Mouse (Mus musculus): ENCODE measurements around the gene Dcdc2c. TPM values are rescaled to one million over a fixed set of nuclear protein-coding genes. Genes with fewer than 3 reads are reported as not detected.

Dcdc2c gene
- polyA plus RNA-seq, 1 experiment from 2014 or later = not detected

GRCm38 (mm10) chr12:28429856-28430255 is 122.3 kb downstream of the Dcdc2c start:
- no peak for DNase-seq (ENCODE audit: low spot score)
- Histone ChIP-seq H3K4me3 (ENCODE audit: low read depth, low read length) (no peak overlapping the region), H3K27me3 (replicated peaks; ENCODE audit: control insufficient read depth, insufficient read depth, low read length) (no peaks in the 10 kb centered on the region), H3K4me2 (no peak overlapping the region), H3K4me1 (replicated peaks; ENCODE audit: control insufficient read depth, insufficient read depth, low read length) (no peaks in the 10 kb centered on the region), H3K27ac (ENCODE audit: low read depth, low read length) (no peak overlapping the region), H3K9ac (ENCODE audit: low read depth, low read length) (no peak overlapping the region), H3K9me3 (ENCODE audit: control insufficient read depth, low read length) (no peaks in the 10 kb centered on the region), H3K36me3 (ENCODE audit: control insufficient read depth, insufficient read depth, low read length) (no peaks in the 10 kb centered on the region)
- no peak for ATAC-seq (replicated peaks; ENCODE audit: low FRiP score)
- 86% methylated on average over 5 of the region's 5 CpGs for WGBS

DNA sequence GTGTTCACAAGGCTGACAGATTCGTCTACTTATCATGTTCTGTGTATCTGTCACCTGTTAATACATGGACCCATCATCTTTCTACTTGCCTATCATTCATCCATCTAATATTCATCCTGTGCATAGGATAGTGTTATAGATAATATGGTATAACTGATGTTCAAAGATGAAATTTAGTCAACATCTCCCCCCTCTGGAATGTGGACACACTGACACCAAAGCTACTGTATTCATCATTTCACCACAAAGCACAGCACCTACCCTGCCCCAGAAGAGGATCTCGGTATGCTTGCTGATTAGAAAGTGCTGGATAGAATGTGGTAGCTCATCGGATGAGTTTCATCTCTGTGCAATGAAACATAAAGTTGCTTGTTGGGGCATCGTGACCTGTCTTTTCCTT is 135.2 kb downstream of the Dcdc2c start:
- 78% methylated on average over 4 of the region's 4 CpGs for WGBS
- H3K9ac ChIP-seq (ENCODE audit: low read depth, low read length) = no peak overlapping the region
- DNase-seq (ENCODE audit: low spot score) = no peak
- no peak for ATAC-seq (replicated peaks; ENCODE audit: low FRiP score)
- H3K4me1 ChIP-seq (replicated peaks; ENCODE audit: control insufficient read depth, insufficient read depth, low read length) = no peaks in the 10 kb centered on the region
- H3K4me3 ChIP-seq (ENCODE audit: low read depth, low read length) = no peak overlapping the region
- H3K27ac ChIP-seq (ENCODE audit: low read depth, low read length) = no peak overlapping the region
- H3K9me3 ChIP-seq (ENCODE audit: control insufficient read depth, low read length) = no peaks in the 10 kb centered on the region
- no peak overlapping the region for H3K4me2 ChIP-seq
- no peaks in the 10 kb centered on the region for H3K27me3 ChIP-seq (replicated peaks; ENCODE audit: control insufficient read depth, insufficient read depth, low read length)
- H3K36me3 ChIP-seq (ENCODE audit: control insufficient read depth, insufficient read depth, low read length) = no peaks in the 10 kb centered on the region

GRCm38 (mm10) chr12:28407656-28408405 is 144.4 kb downstream of the Dcdc2c start:
- 77% methylated on average over 10 of the region's 10 CpGs for WGBS
- Histone ChIP-seq H3K27ac (ENCODE audit: low read depth, low read length) (no peak overlapping the region), H3K9ac (ENCODE audit: low read depth, low read length) (no peak overlapping the region), H3K4me2 (no peak overlapping the region), H3K4me3 (ENCODE audit: low read depth, low read length) (no peak overlapping the region), H3K4me1 (replicated peaks; ENCODE audit: control insufficient read depth, insufficient read depth, low read length) (no peaks in the 10 kb centered on the region), H3K36me3 (ENCODE audit: control insufficient read depth, insufficient read depth, low read length) (no peaks in the 10 kb centered on the region), H3K9me3 (ENCODE audit: control insufficient read depth, low read length) (no peaks in the 10 kb centered on the region; the same call in 1 of the 2 replicates), H3K27me3 (replicated peaks; ENCODE audit: control insufficient read depth, insufficient read depth, low read length) (no peaks in the 10 kb centered on the region)
- ATAC-seq (replicated peaks; ENCODE audit: low FRiP score) (no peak), DNase-seq (ENCODE audit: low spot score) (no peak)

DNA sequence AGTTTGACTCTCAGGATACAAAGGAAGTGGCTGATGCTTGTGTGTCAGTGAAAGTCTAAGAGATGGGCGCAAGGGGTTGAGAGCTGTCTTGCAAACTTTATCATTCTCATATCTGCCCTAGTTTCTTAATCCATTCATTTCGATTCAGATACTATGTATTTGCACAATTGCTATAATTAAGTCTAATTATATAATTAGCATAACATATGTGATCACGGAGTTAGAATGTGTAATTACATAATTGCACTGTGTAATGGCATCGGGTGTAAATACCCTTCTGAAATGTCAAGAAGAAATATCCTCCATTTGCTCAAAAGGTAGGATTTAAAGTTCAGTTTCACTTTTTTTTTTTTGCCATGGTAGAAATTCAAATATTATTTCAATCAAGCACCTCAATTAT is 149.9 kb downstream of the Dcdc2c start:
- no peaks in the 10 kb centered on the region for H3K4me1 ChIP-seq (replicated peaks; ENCODE audit: control insufficient read depth, insufficient read depth, low read length)
- ATAC-seq (replicated peaks; ENCODE audit: low FRiP score) (no peak), DNase-seq (ENCODE audit: low spot score) (no peak)
- H3K27ac ChIP-seq (ENCODE audit: low read depth, low read length) = no peak overlapping the region
- no peaks in the 10 kb centered on the region for H3K36me3 ChIP-seq (ENCODE audit: control insufficient read depth, insufficient read depth, low read length)
- no peaks in the 10 kb centered on the region for H3K9me3 ChIP-seq (ENCODE audit: control insufficient read depth, low read length)
- no peaks in the 10 kb centered on the region for H3K27me3 ChIP-seq (replicated peaks; ENCODE audit: control insufficient read depth, insufficient read depth, low read length)
- no peak overlapping the region for H3K4me3 ChIP-seq (ENCODE audit: low read depth, low read length)
- WGBS = 85% methylated on average over 4 of the region's 4 CpGs
- no peak overlapping the region for H3K9ac ChIP-seq (ENCODE audit: low read depth, low read length)
- no peak overlapping the region for H3K4me2 ChIP-seq

GRCm38 (mm10) chr12:28401372-28401771 is 150.8 kb downstream of the Dcdc2c start:
- H3K4me2 ChIP-seq = no peak overlapping the region
- no peaks in the 10 kb centered on the region for H3K4me1 ChIP-seq (replicated peaks; ENCODE audit: control insufficient read depth, insufficient read depth, low read length)
- no peak overlapping the region for H3K4me3 ChIP-seq (ENCODE audit: low read depth, low read length)
- no peaks in the 10 kb centered on the region for H3K9me3 ChIP-seq (ENCODE audit: control insufficient read depth, low read length)
- 69% methylated on average over 5 of the region's 5 CpGs for WGBS
- H3K27me3 ChIP-seq (replicated peaks; ENCODE audit: control insufficient read depth, insufficient read depth, low read length) = no peaks in the 10 kb centered on the region
- no peaks in the 10 kb centered on the region for H3K36me3 ChIP-seq (ENCODE audit: control insufficient read depth, insufficient read depth, low read length)
- ATAC-seq (replicated peaks; ENCODE audit: low FRiP score) (no peak), DNase-seq (ENCODE audit: low spot score) (no peak)
- no peak overlapping the region for H3K9ac ChIP-seq (ENCODE audit: low read depth, low read length)
- no peak overlapping the region for H3K27ac ChIP-seq (ENCODE audit: low read depth, low read length)

GRCm38 (mm10) chr12:28392129-28392528 is 160.1 kb downstream of the Dcdc2c start:
- H3K4me2 ChIP-seq = no peak overlapping the region
- H3K4me1 ChIP-seq (replicated peaks; ENCODE audit: control insufficient read depth, insufficient read depth, low read length) = no peaks in the 10 kb centered on the region
- 72% methylated on average over 6 of the region's 6 CpGs for WGBS
- H3K9ac ChIP-seq (ENCODE audit: low read depth, low read length) = no peak overlapping the region
- ATAC-seq (replicated peaks; ENCODE audit: low FRiP score) (no peak), DNase-seq (ENCODE audit: low spot score) (no peak)
- H3K9me3 ChIP-seq (ENCODE audit: control insufficient read depth, low read length) = no peaks in the 10 kb centered on the region
- no peaks in the 10 kb centered on the region for H3K36me3 ChIP-seq (ENCODE audit: control insufficient read depth, insufficient read depth, low read length)
- no peak overlapping the region for H3K27ac ChIP-seq (ENCODE audit: low read depth, low read length)
- no peak overlapping the region for H3K4me3 ChIP-seq (ENCODE audit: low read depth, low read length)
- H3K27me3 ChIP-seq (replicated peaks; ENCODE audit: control insufficient read depth, insufficient read depth, low read length) = no peaks in the 10 kb centered on the region

Other genes with a start within 250 kb of the Dcdc2c start
- gene Allc, start 30.1 kb upstream of the Dcdc2c start, polyA plus RNA-seq (2014; fragmentation: Nextera tagmentation; extraction: Ambion mirVana) = 0.13 TPM in 1 of 2 replicates, not detected in the other
- gene Colec11, start 71.0 kb upstream of the Dcdc2c start, polyA plus RNA-seq (2014; fragmentation: Nextera tagmentation; extraction: Ambion mirVana) = 24.2 and 24.3 TPM in 2 replicates
- 1,023 and 1,028 TPM in 2 replicates for gene Rps7, start 83.6 kb upstream of the Dcdc2c start, polyA plus RNA-seq (2014; fragmentation: Nextera tagmentation; extraction: Ambion mirVana)
- 28.7 and 30.8 TPM in 2 replicates for gene Rnaseh1, start 97.2 kb upstream of the Dcdc2c start, polyA plus RNA-seq (2014; fragmentation: Nextera tagmentation; extraction: Ambion mirVana)
- gene Adi1, start 122.8 kb upstream of the Dcdc2c start, polyA plus RNA-seq (2014; fragmentation: Nextera tagmentation; extraction: Ambion mirVana) = 80.0 and 91.4 TPM in 2 replicates
- gene Trappc12, start 198.1 kb upstream of the Dcdc2c start, polyA plus RNA-seq (2014; fragmentation: Nextera tagmentation; extraction: Ambion mirVana) = 43.2 and 44.2 TPM in 2 replicates
- 39.8 and 40.0 TPM in 2 replicates for gene Eipr1, start 199.4 kb upstream of the Dcdc2c start, polyA plus RNA-seq (2014; fragmentation: Nextera tagmentation; extraction: Ambion mirVana)